Mouse (Mus musculus): Measurements from ENCODE around the gene Zxdc. TPM values are rescaled to one million over a fixed set of nuclear protein-coding genes. Genes with fewer than 3 reads are reported as not detected.
A peak's percentile ranks its signal among the peaks of the same experiment; 100 is the strongest.

Gene Zxdc
- polyA plus RNA-seq, 1 experiment from 2014 or later: 11.5 TPM

GRCm38 (mm10) chr6:90435195-90435618 lies 65.9 kb downstream of the Zxdc start:
- WGBS: 20% methylated on average over 11 of the region's 11 CpGs
- Histone ChIP-seq H3K27ac (replicated peaks in 1 of 2; ENCODE audit: control insufficient read depth in 1 of 2, insufficient read depth in 1 of 2, low read depth in 2 of 2, low read length in 2 of 2) (no peak overlapping the region), H3K9ac (ENCODE audit: low read length) (no peak overlapping the region), H3K36me3 (ENCODE audit: control insufficient read depth, insufficient read depth, low read length) (no peaks in the 10 kb centered on the region), H3K4me3 (ENCODE audit: control insufficient read depth in 1 of 2, insufficient read depth in 1 of 2, low read depth in 1 of 2, low read length in 2 of 2) (no peak overlapping the region), H3K9me3 (ENCODE audit: control insufficient read depth, low read length) (0 out of 2 replicates have a peak, but pooled peaks cover 4% of the 10 kb centered on the region), H3K4me1 (ENCODE audit: control insufficient read depth in 2 of 2, insufficient read depth in 2 of 2, low read length in 2 of 2) (no peaks in the 10 kb centered on the region), H3K27me3 (ENCODE audit: control insufficient read depth, insufficient read depth, low read length) (no peaks in the 10 kb centered on the region), H3K4me2 (ENCODE audit: low read length) (no peak overlapping the region)
- no peak for ATAC-seq (ENCODE audit: insufficient number of reproducible peaks, insufficient read depth, low FRiP score, low read depth)

DNA sequence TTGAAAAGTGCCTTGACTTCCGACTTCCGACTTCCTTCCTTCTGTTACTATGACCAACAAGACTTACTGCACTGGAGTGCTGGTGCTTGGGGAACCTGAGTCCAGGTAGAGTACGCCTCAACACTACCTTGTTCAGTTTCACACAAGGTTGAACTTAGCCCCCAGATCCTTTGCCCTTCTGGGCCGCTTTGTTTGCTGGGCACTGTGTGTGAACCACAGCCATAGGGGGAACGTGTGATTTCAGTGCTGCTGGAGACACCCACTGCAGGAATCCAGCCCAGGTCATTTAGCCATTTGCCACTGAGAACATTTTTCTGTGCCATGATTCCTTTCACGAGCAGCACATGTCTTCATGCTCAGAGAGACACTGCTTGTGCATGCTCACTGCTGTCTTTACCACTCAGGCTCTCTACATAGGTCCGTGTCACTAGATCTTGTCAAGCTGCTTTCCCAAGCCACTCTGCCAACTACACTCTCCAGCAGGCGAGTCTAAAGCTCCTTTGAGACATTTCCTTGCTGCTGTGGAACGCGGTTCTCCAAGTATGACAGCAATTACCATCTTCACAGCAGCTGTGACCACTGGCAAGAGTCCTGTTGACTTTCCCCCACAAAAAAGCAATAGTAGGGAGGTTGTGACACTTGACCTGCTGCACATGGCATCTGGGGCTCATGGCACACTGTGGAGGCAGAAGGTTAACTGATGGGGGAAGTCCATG lies 67.1 kb downstream of the Zxdc start:
- Histone ChIP-seq H3K27ac (replicated peaks in 1 of 2; ENCODE audit: control insufficient read depth in 1 of 2, insufficient read depth in 1 of 2, low read depth in 2 of 2, low read length in 2 of 2) (no peak overlapping the region), H3K27me3 (ENCODE audit: control insufficient read depth, insufficient read depth, low read length) (no peaks in the 10 kb centered on the region), H3K4me3 (ENCODE audit: control insufficient read depth in 1 of 2, insufficient read depth in 1 of 2, low read depth in 1 of 2, low read length in 2 of 2) (no peak overlapping the region), H3K9me3 (ENCODE audit: control insufficient read depth, low read length) (0 out of 2 replicates have a peak, but pooled peaks cover 4% of the 10 kb centered on the region), H3K4me2 (ENCODE audit: low read length) (no peak overlapping the region), H3K9ac (ENCODE audit: low read length) (no peak overlapping the region), H3K4me1 (ENCODE audit: control insufficient read depth in 2 of 2, insufficient read depth in 2 of 2, low read length in 2 of 2) (no peaks in the 10 kb centered on the region), H3K36me3 (ENCODE audit: control insufficient read depth, insufficient read depth, low read length) (no peaks in the 10 kb centered on the region)
- 75% methylated on average over 10 of the region's 10 CpGs for WGBS
- ATAC-seq (ENCODE audit: insufficient number of reproducible peaks, insufficient read depth, low FRiP score, low read depth): no peak

DNA sequence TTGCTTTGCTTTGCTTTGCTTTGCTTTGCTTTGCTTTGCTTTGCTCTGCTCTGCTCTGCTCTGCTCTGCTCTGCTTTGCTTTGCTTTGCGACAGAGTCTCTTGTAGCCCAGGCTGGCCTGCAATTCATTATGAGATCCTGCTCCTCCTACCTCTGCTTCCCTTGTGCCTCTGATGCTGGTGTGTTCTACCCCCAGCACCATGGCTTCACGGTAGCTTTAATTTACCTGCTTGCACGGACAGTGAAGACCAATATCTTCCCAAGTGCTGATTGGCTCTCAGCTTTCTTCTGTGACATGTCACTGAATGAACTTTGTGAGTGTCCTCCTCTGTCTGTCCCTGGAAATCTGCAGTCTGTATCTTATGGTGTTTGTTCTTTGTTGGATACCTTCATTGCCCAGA lies 67.7 kb downstream of the Zxdc start:
- H3K9ac ChIP-seq (ENCODE audit: low read length): no peak overlapping the region
- no peaks in the 10 kb centered on the region for H3K36me3 ChIP-seq (ENCODE audit: control insufficient read depth, insufficient read depth, low read length)
- no peaks in the 10 kb centered on the region for H3K4me1 ChIP-seq (ENCODE audit: control insufficient read depth in 2 of 2, insufficient read depth in 2 of 2, low read length in 2 of 2)
- H3K4me3 ChIP-seq (ENCODE audit: control insufficient read depth in 1 of 2, insufficient read depth in 1 of 2, low read depth in 1 of 2, low read length in 2 of 2): no peak overlapping the region
- 69% methylated on average over 3 of the region's 3 CpGs for WGBS
- no peak for ATAC-seq (ENCODE audit: insufficient number of reproducible peaks, insufficient read depth, low FRiP score, low read depth)
- H3K27ac ChIP-seq (replicated peaks in 1 of 2; ENCODE audit: control insufficient read depth in 1 of 2, insufficient read depth in 1 of 2, low read depth in 2 of 2, low read length in 2 of 2): no peak overlapping the region
- no peak overlapping the region for H3K4me2 ChIP-seq (ENCODE audit: low read length)
- H3K9me3 ChIP-seq (ENCODE audit: control insufficient read depth, low read length): 0 out of 2 replicates have a peak, but pooled peaks cover 4% of the 10 kb centered on the region
- H3K27me3 ChIP-seq (ENCODE audit: control insufficient read depth, insufficient read depth, low read length): no peaks in the 10 kb centered on the region

DNA sequence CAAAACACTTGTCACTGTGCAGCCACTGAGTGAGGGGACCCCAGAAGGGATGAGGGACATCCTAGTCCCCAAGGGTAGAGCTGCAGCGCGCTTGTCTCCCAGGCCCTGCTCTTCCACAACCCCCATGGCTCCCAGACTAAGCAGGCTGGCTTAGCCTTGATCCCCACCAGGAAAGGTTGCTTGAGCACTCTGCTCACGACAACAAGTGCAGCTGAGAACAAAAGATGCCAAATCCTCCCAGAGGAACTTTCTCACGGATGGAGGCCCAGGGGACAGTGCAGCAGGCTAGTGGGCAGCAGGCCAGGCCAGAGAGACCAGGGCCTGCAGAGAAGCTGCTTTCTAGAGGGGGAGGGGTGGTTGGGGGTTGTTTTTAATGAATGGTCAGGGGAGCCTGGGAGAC lies 77.6 kb downstream of the Zxdc start:
- H3K4me3 ChIP-seq (ENCODE audit: control insufficient read depth in 1 of 2, insufficient read depth in 1 of 2, low read depth in 1 of 2, low read length in 2 of 2): no peak overlapping the region
- no peaks in the 10 kb centered on the region for H3K36me3 ChIP-seq (ENCODE audit: control insufficient read depth, insufficient read depth, low read length)
- WGBS: 40% methylated on average over 4 of the region's 4 CpGs
- H3K4me2 ChIP-seq (ENCODE audit: low read length): no peak overlapping the region
- no peak overlapping the region for H3K9ac ChIP-seq (ENCODE audit: low read length)
- no peaks in the 10 kb centered on the region for H3K27me3 ChIP-seq (ENCODE audit: control insufficient read depth, insufficient read depth, low read length)
- H3K27ac ChIP-seq (replicated peaks in 1 of 2; ENCODE audit: control insufficient read depth in 1 of 2, insufficient read depth in 1 of 2, low read depth in 2 of 2, low read length in 2 of 2): no peak overlapping the region
- peak; percentile 31; the same call in 1 of the 2 replicates for ATAC-seq (ENCODE audit: insufficient number of reproducible peaks, insufficient read depth, low FRiP score, low read depth)
- no peaks in the 10 kb centered on the region for H3K4me1 ChIP-seq (ENCODE audit: control insufficient read depth in 2 of 2, insufficient read depth in 2 of 2, low read length in 2 of 2)
- H3K9me3 ChIP-seq (ENCODE audit: control insufficient read depth, low read length): no peaks in the 10 kb centered on the region

DNA sequence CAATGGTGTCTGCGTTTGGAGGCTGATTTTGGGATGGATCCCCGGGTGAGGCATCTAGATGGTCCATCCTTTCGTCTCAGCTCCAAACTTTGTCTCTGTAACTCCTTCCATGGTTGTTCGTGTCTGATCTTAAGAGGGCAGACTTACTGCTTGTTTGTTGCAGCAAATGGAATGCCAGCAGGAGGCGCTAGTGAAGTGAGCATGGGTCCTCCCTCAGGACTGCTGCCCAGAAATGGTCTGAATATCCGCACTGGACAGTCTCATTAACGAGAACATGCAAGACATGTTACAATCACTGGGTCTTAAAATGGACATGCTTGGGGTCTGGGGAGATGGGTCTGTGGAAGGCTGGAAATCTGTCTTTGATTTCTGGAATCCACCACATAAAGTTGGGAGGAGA lies 80.9 kb downstream of the Zxdc start:
- no peak overlapping the region for H3K4me2 ChIP-seq (ENCODE audit: low read length)
- H3K36me3 ChIP-seq (ENCODE audit: control insufficient read depth, insufficient read depth, low read length): no peaks in the 10 kb centered on the region
- no peaks in the 10 kb centered on the region for H3K9me3 ChIP-seq (ENCODE audit: control insufficient read depth, low read length)
- no peaks in the 10 kb centered on the region for H3K27me3 ChIP-seq (ENCODE audit: control insufficient read depth, insufficient read depth, low read length)
- 20% methylated on average over 7 of the region's 7 CpGs for WGBS
- no peaks in the 10 kb centered on the region for H3K4me1 ChIP-seq (ENCODE audit: control insufficient read depth in 2 of 2, insufficient read depth in 2 of 2, low read length in 2 of 2)
- no peak for ATAC-seq (ENCODE audit: insufficient number of reproducible peaks, insufficient read depth, low FRiP score, low read depth)
- no peak overlapping the region for H3K27ac ChIP-seq (replicated peaks in 1 of 2; ENCODE audit: control insufficient read depth in 1 of 2, insufficient read depth in 1 of 2, low read depth in 2 of 2, low read length in 2 of 2)
- H3K9ac ChIP-seq (ENCODE audit: low read length): no peak overlapping the region
- no peak overlapping the region for H3K4me3 ChIP-seq (ENCODE audit: control insufficient read depth in 1 of 2, insufficient read depth in 1 of 2, low read depth in 1 of 2, low read length in 2 of 2)

GRCm38 (mm10) chr6:90450697-90451096 lies 81.4 kb downstream of the Zxdc start:
- Histone ChIP-seq H3K27me3 (ENCODE audit: control insufficient read depth, insufficient read depth, low read length) (no peaks in the 10 kb centered on the region), H3K36me3 (ENCODE audit: control insufficient read depth, insufficient read depth, low read length) (no peaks in the 10 kb centered on the region), H3K9me3 (ENCODE audit: control insufficient read depth, low read length) (no peaks in the 10 kb centered on the region), H3K4me2 (ENCODE audit: low read length) (no peak overlapping the region), H3K27ac (replicated peaks in 1 of 2; ENCODE audit: control insufficient read depth in 1 of 2, insufficient read depth in 1 of 2, low read depth in 2 of 2, low read length in 2 of 2) (no peak overlapping the region), H3K4me3 (ENCODE audit: control insufficient read depth in 1 of 2, insufficient read depth in 1 of 2, low read depth in 1 of 2, low read length in 2 of 2) (no peak overlapping the region), H3K9ac (ENCODE audit: low read length) (no peak overlapping the region), H3K4me1 (ENCODE audit: control insufficient read depth in 2 of 2, insufficient read depth in 2 of 2, low read length in 2 of 2) (no peaks in the 10 kb centered on the region)
- 58% methylated on average over 5 of the region's 5 CpGs for WGBS
- 0 out of 2 replicates have a peak, but pooled peaks have one; percentile 22 for ATAC-seq (ENCODE audit: insufficient number of reproducible peaks, insufficient read depth, low FRiP score, low read depth)

- Histone ChIP-seq H3K9ac (ENCODE audit: low read length) (no peak overlapping the region), H3K27ac (replicated peaks in 1 of 2; ENCODE audit: control insufficient read depth in 1 of 2, insufficient read depth in 1 of 2, low read depth in 2 of 2, low read length in 2 of 2) (no peak overlapping the region), H3K4me2 (ENCODE audit: low read length) (no peak overlapping the region), H3K4me1 (ENCODE audit: control insufficient read depth in 2 of 2, insufficient read depth in 2 of 2, low read length in 2 of 2) (no peaks in the 10 kb centered on the region), H3K9me3 (ENCODE audit: control insufficient read depth, low read length) (no peaks in the 10 kb centered on the region), H3K4me3 (ENCODE audit: control insufficient read depth in 1 of 2, insufficient read depth in 1 of 2, low read depth in 1 of 2, low read length in 2 of 2) (no peak overlapping the region), H3K36me3 (ENCODE audit: control insufficient read depth, insufficient read depth, low read length) (no peaks in the 10 kb centered on the region), H3K27me3 (ENCODE audit: control insufficient read depth, insufficient read depth, low read length) (no peaks in the 10 kb centered on the region)
- WGBS: 84% methylated on average over 5 of the region's 5 CpGs
- ATAC-seq (ENCODE audit: insufficient number of reproducible peaks, insufficient read depth, low FRiP score, low read depth): no peak
These were observed 82.2 kb downstream of the Zxdc start for GRCm38 (mm10) chr6:90451512-90451911.

- Histone ChIP-seq H3K27me3 (ENCODE audit: control insufficient read depth, insufficient read depth, low read length) (no peaks in the 10 kb centered on the region), H3K36me3 (ENCODE audit: control insufficient read depth, insufficient read depth, low read length) (no peaks in the 10 kb centered on the region), H3K9me3 (ENCODE audit: control insufficient read depth, low read length) (no peaks in the 10 kb centered on the region), H3K4me1 (ENCODE audit: control insufficient read depth in 2 of 2, insufficient read depth in 2 of 2, low read length in 2 of 2) (no peaks in the 10 kb centered on the region), H3K4me2 (ENCODE audit: low read length) (no peak overlapping the region), H3K27ac (replicated peaks in 1 of 2; ENCODE audit: control insufficient read depth in 1 of 2, insufficient read depth in 1 of 2, low read depth in 2 of 2, low read length in 2 of 2) (no peak overlapping the region), H3K9ac (ENCODE audit: low read length) (no peak overlapping the region), H3K4me3 (ENCODE audit: control insufficient read depth in 1 of 2, insufficient read depth in 1 of 2, low read depth in 1 of 2, low read length in 2 of 2) (no peak overlapping the region)
- ATAC-seq (ENCODE audit: insufficient number of reproducible peaks, insufficient read depth, low FRiP score, low read depth): no peak
These were observed 83.3 kb downstream of the Zxdc start for GRCm38 (mm10) chr6:90452603-90453002.
